Mouse (Mus musculus): Measurements from ENCODE around the gene Pcdh15.

The Pcdh15 gene

GRCm38 (mm10) chr10:74626596-74626995, 1527.5 kb downstream of the Pcdh15 start:
- no peak for DNase-seq

DNA sequence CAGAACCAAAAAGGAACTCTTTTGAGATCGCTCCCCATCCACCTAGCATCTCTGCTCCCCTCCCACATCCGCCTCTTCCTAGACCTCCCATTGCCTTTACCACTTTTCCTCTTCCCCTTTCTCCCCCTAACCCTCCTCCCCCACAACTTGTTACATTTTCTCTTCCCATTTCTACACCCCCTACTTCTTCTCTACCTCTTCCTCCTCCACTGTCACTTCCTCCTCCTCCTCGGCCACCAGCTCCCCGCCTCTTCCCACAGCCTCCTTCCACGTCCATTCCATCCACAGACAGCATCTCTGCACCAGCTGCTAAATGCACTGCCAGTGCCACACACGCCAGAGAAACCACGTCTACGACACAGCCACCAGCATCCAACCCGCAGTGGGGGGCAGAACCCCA, 1532.2 kb downstream of the Pcdh15 start:
- DNase-seq = no peak

DNA sequence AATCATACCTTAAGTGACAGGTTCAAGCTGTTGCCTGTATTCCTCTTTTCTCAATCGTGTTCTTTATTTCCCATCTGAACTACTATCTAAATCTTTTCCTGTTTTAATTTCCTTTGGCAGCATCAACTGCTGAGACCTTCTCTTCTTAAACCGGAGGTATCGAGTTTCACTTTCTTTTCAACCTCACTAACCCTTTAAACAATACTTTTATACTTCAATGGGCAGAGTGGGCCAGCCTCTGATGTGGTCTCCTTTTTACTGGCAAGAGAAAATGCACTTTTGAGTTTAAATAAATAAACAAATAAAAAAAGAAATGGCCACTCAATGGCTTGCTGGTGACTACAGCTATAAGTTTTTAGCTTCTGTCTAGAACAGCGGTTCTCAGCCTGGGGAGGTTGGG, 1537.9 kb downstream of the Pcdh15 start:
- no peak for DNase-seq

- DNase-seq = no peak
These were observed 1543.0 kb downstream of the Pcdh15 start for GRCm38 (mm10) chr10:74642125-74642524.

- no peak for DNase-seq
These were observed 1564.0 kb downstream of the Pcdh15 start for GRCm38 (mm10) chr10:74663171-74663570.

- DNase-seq = no peak
These were observed 1580.9 kb downstream of the Pcdh15 start for GRCm38 (mm10) chr10:74680016-74680491.

GRCm38 (mm10) chr10:74680559-74680958, 1581.4 kb downstream of the Pcdh15 start:
- no peak for DNase-seq
